Mouse (Mus musculus): ENCODE measurements around the gene Pdcd1lg2. TPM values are rescaled to one million over a fixed set of nuclear protein-coding genes. Genes with fewer than 3 reads are reported as not detected.

Gene Pdcd1lg2
- polyA plus RNA-seq, 1 experiment from 2014 or later, result 0.14 TPM

DNA sequence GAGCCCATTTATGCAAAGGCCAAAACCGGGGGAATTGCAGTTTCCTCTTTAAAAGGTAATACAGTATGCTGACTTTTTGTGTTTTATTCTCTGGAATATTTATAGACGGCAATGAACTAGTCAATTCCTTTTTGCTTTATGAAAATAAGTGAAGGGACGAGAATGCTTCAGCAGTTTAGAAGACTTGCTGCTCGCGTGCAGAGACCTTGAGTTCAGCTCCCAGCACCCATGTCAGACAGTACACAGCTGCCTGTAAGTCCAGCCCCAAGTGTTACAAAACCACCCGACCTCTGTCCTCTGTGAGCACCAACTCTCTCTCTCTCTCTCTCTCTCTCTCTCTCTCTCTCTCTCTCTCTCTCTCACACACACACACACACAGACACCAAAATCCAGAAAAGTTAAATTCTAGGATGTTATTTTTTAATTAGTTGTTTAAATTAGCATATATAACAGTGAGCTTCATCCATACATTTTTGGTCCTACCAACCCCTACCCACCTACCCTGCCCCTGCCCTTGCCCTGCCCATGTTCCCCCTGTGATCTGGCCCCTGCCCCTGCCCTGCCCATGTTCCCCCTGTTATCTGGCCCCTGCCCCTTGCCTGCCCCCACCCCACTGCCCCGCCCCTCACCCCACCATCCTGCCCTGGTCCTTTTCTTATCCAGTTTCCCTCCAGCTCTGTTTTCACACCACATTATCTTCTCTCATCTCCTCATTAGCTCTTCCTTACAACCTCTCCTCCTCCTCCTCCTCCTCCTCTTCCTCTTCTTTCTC is 86.3 kb downstream of the Pdcd1lg2 start:
- H3K27me3 ChIP-seq, result no peaks in the 10 kb centered on the region
- no peak overlapping the region for H3K9ac ChIP-seq
- no peaks in the 10 kb centered on the region for H3K36me3 ChIP-seq (replicated peaks)
- H3K9me3 ChIP-seq, result no peaks in the 10 kb centered on the region
- WGBS, result 87% methylated on average over 7 of the region's 7 CpGs
- no peak overlapping the region for H3K4me3 ChIP-seq (replicated peaks)
- no peak overlapping the region for H3K4me2 ChIP-seq
- no peak overlapping the region for H3K27ac ChIP-seq
- ATAC-seq (ENCODE audit: low FRiP score), result no peak
- H3K4me1 ChIP-seq, result peaks cover 3% of the 10 kb centered on the region; the same call in 1 of the 2 replicates

DNA sequence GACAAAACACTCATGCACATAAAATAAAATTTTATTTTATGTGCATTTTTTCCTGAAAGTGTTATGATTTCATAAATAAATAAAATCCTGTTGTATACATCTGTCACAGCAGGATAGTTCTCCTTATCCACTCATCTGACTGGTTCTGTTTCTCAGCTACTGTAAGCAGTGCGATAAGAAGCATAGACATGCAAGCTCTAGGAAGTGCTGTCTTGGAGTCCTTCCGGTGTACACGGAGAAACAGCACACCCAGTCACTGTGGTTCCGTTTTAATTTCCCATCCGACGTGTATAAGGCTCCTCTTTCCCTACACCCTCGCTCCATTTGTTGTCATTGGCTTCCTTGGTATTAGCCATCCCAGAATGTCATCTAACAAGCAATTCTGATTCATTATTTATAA is 87.2 kb downstream of the Pdcd1lg2 start:
- no peak overlapping the region for H3K4me2 ChIP-seq
- no peaks in the 10 kb centered on the region for H3K9me3 ChIP-seq
- no peaks in the 10 kb centered on the region for H3K36me3 ChIP-seq (replicated peaks)
- peaks cover 3% of the 10 kb centered on the region; the same call in 1 of the 2 replicates for H3K4me1 ChIP-seq
- no peaks in the 10 kb centered on the region for H3K27me3 ChIP-seq
- ATAC-seq (ENCODE audit: low FRiP score), result no peak
- H3K4me3 ChIP-seq (replicated peaks), result no peak overlapping the region
- H3K9ac ChIP-seq, result no peak overlapping the region
- H3K27ac ChIP-seq, result no peak overlapping the region
- 90% methylated on average over 7 of the region's 7 CpGs for WGBS

DNA sequence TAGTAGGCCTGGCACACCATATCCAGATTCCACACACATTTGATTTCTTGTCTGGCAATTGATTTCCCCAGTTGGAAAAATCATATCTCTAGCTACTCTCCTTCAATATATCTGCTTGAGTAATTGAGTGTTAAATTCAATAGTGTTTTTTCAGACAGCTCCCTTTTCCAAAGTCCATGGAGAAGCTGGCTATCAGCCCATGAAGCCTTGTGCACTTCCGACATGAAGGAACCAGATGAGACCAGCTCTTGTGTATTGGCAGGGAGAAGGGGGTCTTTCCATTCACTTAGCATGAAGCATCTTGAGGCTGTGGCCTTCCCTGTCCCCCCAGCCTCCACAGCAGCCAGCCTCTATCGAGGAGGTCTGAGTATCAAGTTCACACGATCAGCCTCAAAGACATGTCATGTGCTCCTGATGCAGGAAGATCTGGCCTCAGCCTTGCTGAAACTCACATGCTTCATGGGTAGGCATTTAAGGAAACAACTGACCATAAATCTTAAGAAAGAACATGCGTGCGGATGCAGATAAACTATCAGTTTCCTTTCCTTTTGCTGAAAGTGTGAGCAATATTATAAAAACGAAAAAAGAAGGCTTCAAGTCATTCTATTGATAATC is 88.2 kb downstream of the Pdcd1lg2 start:
- H3K27ac ChIP-seq, result no peak overlapping the region
- H3K4me1 ChIP-seq, result peaks cover 3% of the 10 kb centered on the region; the same call in 1 of the 2 replicates
- H3K4me2 ChIP-seq, result no peak overlapping the region
- H3K27me3 ChIP-seq, result no peaks in the 10 kb centered on the region
- ATAC-seq (ENCODE audit: low FRiP score), result no peak
- 85% methylated on average over 6 of the region's 6 CpGs for WGBS
- no peaks in the 10 kb centered on the region for H3K9me3 ChIP-seq
- no peak overlapping the region for H3K4me3 ChIP-seq (replicated peaks)
- H3K36me3 ChIP-seq (replicated peaks), result no peaks in the 10 kb centered on the region
- no peak overlapping the region for H3K9ac ChIP-seq

DNA sequence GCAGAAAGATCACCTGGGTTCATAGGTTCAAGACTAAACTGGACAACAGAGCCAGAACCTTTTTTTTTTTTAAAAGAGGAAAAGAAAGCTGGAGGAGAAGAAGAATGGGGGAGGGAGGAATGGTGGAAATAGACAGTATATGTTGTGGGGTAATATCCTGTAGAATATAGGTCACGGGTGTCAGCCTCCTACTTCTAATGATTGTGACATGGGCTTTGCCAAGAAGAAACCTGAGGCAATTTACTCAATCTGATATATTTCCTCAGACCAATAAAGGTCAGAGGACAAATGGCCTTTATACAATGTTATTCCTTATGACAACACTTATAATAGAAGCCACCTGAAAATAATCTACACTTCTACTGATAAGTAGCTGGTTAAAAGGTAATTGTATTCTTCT is 89.6 kb downstream of the Pdcd1lg2 start:
- no peak overlapping the region for H3K27ac ChIP-seq
- no peaks in the 10 kb centered on the region for H3K36me3 ChIP-seq (replicated peaks)
- 86% methylated on average over 1 of the region's 1 CpGs for WGBS
- H3K4me1 ChIP-seq, result peaks cover 3% of the 10 kb centered on the region; the same call in 1 of the 2 replicates
- no peak overlapping the region for H3K4me3 ChIP-seq (replicated peaks)
- H3K27me3 ChIP-seq, result no peaks in the 10 kb centered on the region
- no peaks in the 10 kb centered on the region for H3K9me3 ChIP-seq
- no peak overlapping the region for H3K4me2 ChIP-seq
- no peak overlapping the region for H3K9ac ChIP-seq
- no peak for ATAC-seq (ENCODE audit: low FRiP score)

DNA sequence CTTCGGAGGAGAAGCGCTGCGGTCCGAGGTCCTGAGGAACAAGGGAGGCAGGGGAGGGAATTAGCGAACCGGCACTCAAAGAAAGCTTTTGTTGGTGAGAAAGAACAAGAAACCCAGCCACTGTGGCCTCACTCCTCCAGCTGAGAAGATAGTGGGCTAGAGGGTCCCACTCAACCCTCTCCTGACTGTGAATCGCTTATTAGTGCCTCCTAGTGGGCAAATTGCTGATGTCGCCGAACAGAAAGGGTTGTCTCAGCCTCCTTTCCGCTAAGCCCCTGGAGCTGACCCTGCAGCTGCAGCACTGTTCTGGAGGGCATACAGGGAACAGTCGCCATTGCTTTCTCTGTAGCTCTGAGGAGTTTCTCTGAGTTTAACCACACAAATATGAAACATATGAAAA is 90.4 kb downstream of the Pdcd1lg2 start:
- Histone ChIP-seq H3K27me3 (no peaks in the 10 kb centered on the region), H3K36me3 (replicated peaks) (no peaks in the 10 kb centered on the region), H3K4me3 (replicated peaks) (no peak overlapping the region; the same call in 1 of the 2 replicates), H3K9ac (no peak overlapping the region), H3K27ac (no peak overlapping the region), H3K4me1 (peaks cover 3% of the 10 kb centered on the region; the same call in 1 of the 2 replicates), H3K9me3 (no peaks in the 10 kb centered on the region), H3K4me2 (peak overlapping the region; percentile 38)
- ATAC-seq (ENCODE audit: low FRiP score), result 0 out of 2 replicates have a peak, but pooled peaks have one; percentile 51
- 48% methylated on average over 11 of the region's 11 CpGs for WGBS

DNA sequence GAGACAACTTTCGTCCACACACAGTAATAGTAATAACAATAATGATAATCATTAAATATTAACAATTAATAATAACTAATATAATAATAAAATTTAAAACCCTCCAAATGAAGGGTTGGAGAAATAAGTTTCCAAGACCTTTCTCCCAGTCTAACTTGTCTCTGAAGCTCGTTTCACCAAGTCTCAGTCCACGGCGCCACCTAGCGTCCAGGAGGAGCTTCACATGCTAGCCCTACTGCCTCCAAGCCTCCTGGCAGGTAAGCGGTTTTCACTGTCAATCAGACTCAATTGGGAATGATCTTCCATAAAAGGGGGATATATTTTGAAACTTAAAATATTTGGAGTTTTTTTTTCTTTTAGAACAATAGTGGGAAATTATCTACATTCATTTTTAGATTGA is 90.8 kb downstream of the Pdcd1lg2 start:
- no peak overlapping the region for H3K27ac ChIP-seq
- ATAC-seq (ENCODE audit: low FRiP score), result no peak

DNA sequence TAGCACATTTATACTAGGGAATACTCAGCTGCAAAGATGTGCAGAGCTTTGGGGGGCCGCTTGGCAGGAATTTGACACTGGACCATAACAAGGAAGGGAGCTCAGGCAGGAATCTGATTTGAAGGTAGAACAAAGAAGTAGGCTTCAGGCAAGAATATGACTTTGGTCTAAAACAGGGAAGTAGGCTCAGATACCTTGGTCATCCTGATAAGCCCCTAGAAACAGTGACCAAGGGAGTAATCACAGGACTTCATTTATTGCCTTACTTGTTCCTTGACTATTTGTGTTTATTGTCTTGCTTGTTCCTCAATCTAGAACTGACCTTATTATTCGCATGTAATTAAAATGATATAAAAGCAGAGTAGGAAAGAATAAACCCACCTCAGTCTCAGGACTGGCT is 93.4 kb downstream of the Pdcd1lg2 start:
- no peaks in the 10 kb centered on the region for H3K36me3 ChIP-seq (replicated peaks)

More for the DNA sequence above, 90.8 kb downstream of the Pdcd1lg2 start:
- Histone ChIP-seq H3K4me2 (0 out of 2 replicates have a peak overlapping the region, but pooled peaks have one; percentile 38), H3K27me3 (no peaks in the 10 kb centered on the region), H3K9me3 (no peaks in the 10 kb centered on the region), H3K4me3 (replicated peaks) (no peak overlapping the region), H3K9ac (no peak overlapping the region), H3K4me1 (peaks cover 3% of the 10 kb centered on the region; the same call in 1 of the 2 replicates), H3K36me3 (replicated peaks) (no peaks in the 10 kb centered on the region)
- WGBS, result 15% methylated on average over 6 of the region's 6 CpGs

DNA sequence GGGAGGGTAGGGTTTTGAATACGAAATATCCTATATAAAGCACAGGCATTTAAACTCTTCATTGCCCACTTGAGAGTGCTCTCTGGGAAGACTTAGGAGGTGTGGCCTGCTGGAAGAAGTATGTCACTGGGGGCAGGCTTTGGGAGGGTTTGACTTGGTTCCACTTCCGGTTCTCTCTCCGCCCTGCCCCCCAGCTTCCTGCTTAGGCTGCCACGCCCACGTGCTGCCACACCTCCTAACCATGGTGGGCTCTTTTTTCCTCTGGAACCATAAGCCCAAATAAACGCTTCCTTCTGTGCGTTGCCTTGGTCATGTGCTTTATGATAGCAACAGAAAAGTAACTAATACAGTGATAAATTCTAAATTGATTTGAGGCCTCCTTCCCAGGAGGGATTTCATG is 94.9 kb downstream of the Pdcd1lg2 start:
- H3K27me3 ChIP-seq, result no peaks in the 10 kb centered on the region
- ATAC-seq (ENCODE audit: low FRiP score), result no peak
- no peak overlapping the region for H3K4me3 ChIP-seq (replicated peaks)
- no peak overlapping the region for H3K27ac ChIP-seq
- H3K36me3 ChIP-seq (replicated peaks), result no peaks in the 10 kb centered on the region
- H3K9me3 ChIP-seq, result no peaks in the 10 kb centered on the region
- WGBS, result 86% methylated on average over 7 of the region's 7 CpGs
- peaks cover 6% of the 10 kb centered on the region; the same call in 1 of the 2 replicates for H3K4me1 ChIP-seq
- H3K4me2 ChIP-seq, result no peak overlapping the region
- H3K9ac ChIP-seq, result no peak overlapping the region

More for the DNA sequence above, 93.4 kb downstream of the Pdcd1lg2 start:
- Histone ChIP-seq H3K9ac (no peak overlapping the region), H3K4me2 (no peak overlapping the region), H3K9me3 (no peaks in the 10 kb centered on the region), H3K27ac (no peak overlapping the region), H3K4me3 (replicated peaks) (no peak overlapping the region), H3K4me1 (peaks cover 6% of the 10 kb centered on the region; the same call in 1 of the 2 replicates), H3K27me3 (no peaks in the 10 kb centered on the region)
- 88% methylated on average over 2 of the region's 2 CpGs for WGBS
- ATAC-seq (ENCODE audit: low FRiP score), result no peak

DNA sequence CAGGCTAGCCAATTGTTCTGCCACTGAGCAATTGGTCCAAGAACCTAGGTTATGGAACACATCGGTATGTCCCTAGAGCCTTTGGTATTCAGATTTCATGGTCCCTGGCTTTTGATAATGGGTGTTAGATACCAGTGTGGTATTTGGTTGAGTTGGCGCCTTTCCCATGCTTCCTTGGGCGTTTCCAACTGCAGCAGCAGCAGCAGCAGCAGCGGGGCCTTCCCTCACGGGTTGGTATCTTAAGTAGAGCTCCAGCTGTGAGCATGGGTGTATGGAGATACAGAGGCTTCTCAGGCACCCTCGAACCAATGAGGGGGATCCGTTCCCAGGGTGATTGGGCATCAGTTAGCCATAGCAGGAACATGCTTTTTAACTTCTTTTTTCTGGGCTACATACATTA is 97.5 kb downstream of the Pdcd1lg2 start:
- 62% methylated on average over 7 of the region's 7 CpGs for WGBS
- H3K9ac ChIP-seq, result no peak overlapping the region
- no peak for ATAC-seq (ENCODE audit: low FRiP score)

DNA sequence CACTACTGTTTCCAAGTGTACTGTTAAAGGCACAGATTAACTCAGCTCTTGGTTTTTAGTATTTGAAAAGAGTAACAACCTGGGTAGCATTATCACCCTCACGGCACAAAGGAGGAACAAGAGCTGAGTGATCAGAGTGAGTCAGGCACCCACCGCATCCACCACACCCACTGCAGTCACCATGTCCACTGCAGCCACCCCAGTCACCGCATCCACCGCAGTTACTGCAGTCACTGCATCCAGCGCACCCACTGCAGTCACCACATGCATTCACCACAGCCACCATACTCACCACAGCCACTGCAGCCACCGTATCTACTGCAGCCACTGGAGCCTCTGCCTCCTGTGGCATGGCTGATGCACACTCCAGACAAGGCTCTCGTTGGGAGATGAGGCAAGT is 99.1 kb downstream of the Pdcd1lg2 start:
- Histone ChIP-seq H3K4me1 (0 out of 2 replicates have a peak, but pooled peaks cover 4% of the 10 kb centered on the region), H3K27ac (no peak overlapping the region), H3K9me3 (no peaks in the 10 kb centered on the region), H3K9ac (no peak overlapping the region), H3K27me3 (no peaks in the 10 kb centered on the region), H3K36me3 (replicated peaks) (no peaks in the 10 kb centered on the region), H3K4me3 (replicated peaks) (no peak overlapping the region), H3K4me2 (no peak overlapping the region)
- ATAC-seq (ENCODE audit: low FRiP score), result no peak
- WGBS, result 92% methylated on average over 7 of the region's 7 CpGs

More for the DNA sequence above, 97.5 kb downstream of the Pdcd1lg2 start:
- Histone ChIP-seq H3K4me3 (replicated peaks) (no peak overlapping the region), H3K4me1 (0 out of 2 replicates have a peak, but pooled peaks cover 4% of the 10 kb centered on the region), H3K36me3 (replicated peaks) (no peaks in the 10 kb centered on the region), H3K27ac (no peak overlapping the region), H3K9me3 (no peaks in the 10 kb centered on the region), H3K27me3 (no peaks in the 10 kb centered on the region), H3K4me2 (no peak overlapping the region)

DNA sequence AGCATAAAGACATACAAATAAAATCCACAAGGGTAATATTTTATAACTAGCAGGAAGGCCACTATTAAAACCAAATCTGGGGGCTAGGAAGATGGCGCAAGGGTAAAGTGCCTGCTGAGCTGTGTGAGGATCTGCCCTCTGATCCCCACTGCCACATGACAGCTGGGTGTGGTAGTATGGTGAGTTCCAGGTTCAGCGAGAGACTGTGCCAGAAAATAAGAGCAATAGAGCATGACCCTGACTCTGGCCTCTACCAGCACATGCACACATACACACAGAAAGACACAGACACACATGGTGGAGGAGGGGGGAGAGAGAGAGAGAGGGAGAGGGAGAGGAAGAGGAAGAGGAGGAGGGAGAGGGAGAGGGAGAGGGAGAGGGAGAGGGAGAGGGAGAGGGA is 101.1 kb downstream of the Pdcd1lg2 start:
- no peaks in the 10 kb centered on the region for H3K9me3 ChIP-seq
- no peak for ATAC-seq (ENCODE audit: low FRiP score)
- no peaks in the 10 kb centered on the region for H3K27me3 ChIP-seq
- 71% methylated on average over 2 of the region's 2 CpGs for WGBS
- no peak overlapping the region for H3K27ac ChIP-seq
- no peak overlapping the region for H3K4me3 ChIP-seq (replicated peaks)
- no peak overlapping the region for H3K9ac ChIP-seq
- H3K4me1 ChIP-seq, result 0 out of 2 replicates have a peak, but pooled peaks cover 4% of the 10 kb centered on the region
- no peak overlapping the region for H3K4me2 ChIP-seq
- H3K36me3 ChIP-seq (replicated peaks), result no peaks in the 10 kb centered on the region

DNA sequence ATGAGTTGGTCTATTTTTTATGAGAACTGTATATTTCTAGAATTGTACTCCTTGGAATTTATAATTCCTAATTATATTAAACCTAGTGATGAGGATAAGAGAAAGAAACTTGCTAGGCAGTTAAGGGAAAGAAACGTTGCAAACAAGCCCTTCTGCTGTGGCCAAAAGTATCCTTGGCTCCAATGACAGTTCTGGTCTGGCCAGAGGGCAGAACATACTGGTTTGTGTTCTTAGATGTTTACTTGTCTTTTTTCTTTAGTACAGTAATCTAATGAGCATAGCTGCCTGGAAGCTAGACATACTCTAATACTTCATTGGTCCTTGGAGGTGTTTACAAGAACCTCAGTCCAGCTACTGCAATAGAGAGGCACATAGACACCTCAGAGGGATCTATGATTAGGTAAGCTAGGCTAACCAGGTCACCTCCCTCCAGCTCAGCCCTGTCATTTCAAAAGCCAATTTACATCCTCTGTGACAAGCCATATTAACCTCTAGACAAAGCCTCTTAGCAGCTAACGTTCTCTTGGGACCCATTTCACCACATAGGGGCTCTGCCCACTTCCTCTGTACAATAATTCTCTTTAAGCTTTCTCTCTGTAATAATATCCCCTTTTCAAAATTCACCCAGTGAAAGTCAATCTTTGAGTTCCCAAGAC is 102.5 kb downstream of the Pdcd1lg2 start:
- Histone ChIP-seq H3K4me2 (no peak overlapping the region), H3K27me3 (no peaks in the 10 kb centered on the region), H3K9ac (no peak overlapping the region), H3K4me1 (0 out of 2 replicates have a peak, but pooled peaks cover under 1% of the 10 kb centered on the region), H3K4me3 (replicated peaks) (no peak overlapping the region), H3K9me3 (no peaks in the 10 kb centered on the region), H3K36me3 (replicated peaks) (no peaks in the 10 kb centered on the region), H3K27ac (no peak overlapping the region)
- no peak for ATAC-seq (ENCODE audit: low FRiP score)
- 62% methylated on average over 2 of the region's 2 CpGs for WGBS
